Mouse (Mus musculus): ENCODE results near the gene Myh4. TPM values are rescaled to one million over a fixed set of nuclear protein-coding genes. Genes with fewer than 3 reads are reported as not detected.

The Myh4 gene
- not detected in 2 replicates for polyA plus RNA-seq (2015; fragmentation: Nextera tagmentation; extraction: Ambion mirVana)

DNA sequence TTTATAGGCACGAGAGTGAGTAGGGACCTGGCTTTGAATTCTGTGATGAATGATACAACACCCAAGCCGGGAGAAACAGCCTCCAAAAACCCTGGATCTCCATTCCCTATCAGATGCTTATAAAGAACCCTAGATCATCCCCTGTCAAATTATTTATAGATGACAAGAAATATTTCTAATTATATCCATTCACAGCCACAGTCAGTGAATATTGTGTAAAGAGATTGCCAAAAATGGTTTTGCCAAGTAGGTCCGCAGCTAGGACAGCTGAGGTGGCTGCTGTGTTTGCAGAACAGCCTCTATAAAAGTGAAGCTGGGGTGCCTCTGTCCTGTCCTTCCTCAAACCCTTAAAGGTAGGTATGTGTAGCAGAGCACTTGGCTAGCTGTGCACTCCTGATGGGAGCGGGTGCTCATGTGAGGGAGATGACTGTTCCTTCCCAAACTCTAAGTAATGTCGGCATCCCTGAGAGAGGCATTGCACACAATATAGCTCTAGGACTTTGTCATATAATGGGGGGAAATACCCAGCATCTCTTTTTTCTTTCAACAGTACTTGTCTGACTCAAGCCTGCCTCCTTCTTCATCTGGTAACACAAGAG lies at the start of gene Myh4:
Myh4 (plus strand) TSS at position 549 of the 599 bp plus-strand sequence.
- Histone ChIP-seq H3K4me3 (no peak within 1 kb of the TSS), H3K9me3 (no peaks in the 10 kb centered on the region), H3K9ac (no peak within 1 kb of the TSS), H3K4me2 (no peak within 1 kb of the TSS), H3K36me3 (no peaks in the 10 kb centered on the region), H3K4me1 (replicated peaks) (no peaks in the 10 kb centered on the region), H3K27ac (replicated peaks) (no peak within 1 kb of the TSS), H3K27me3 (no peaks in the 10 kb centered on the region)
- WGBS = 74% methylated on average over 5 of the region's 5 CpGs
- no peak for ATAC-seq (ENCODE audit: low read depth)

DNA sequence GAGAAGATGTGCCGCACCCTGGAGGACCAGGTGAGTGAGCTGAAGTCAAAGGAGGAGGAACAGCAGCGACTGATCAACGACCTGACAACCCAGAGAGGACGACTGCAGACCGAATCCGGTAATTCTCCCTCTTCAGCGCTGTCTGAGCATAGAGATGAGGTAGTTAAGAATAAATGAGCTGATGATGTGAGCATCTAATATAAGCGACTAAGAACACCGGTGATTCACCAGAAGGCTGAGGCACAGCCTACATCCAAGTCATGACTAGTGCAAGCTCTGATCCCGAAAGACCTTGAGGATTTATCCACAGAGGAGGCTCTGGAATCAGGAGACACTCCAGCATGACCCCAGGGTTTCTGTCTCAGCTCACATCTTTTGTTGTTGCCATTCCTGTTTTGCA lies 47.5 kb upstream of the Myh4 start:
- Histone ChIP-seq H3K9ac (no peak overlapping the region), H3K9me3 (no peaks in the 10 kb centered on the region), H3K4me1 (replicated peaks) (no peaks in the 10 kb centered on the region), H3K4me3 (no peak overlapping the region), H3K27ac (replicated peaks) (no peak overlapping the region), H3K4me2 (no peak overlapping the region), H3K27me3 (no peaks in the 10 kb centered on the region), H3K36me3 (no peaks in the 10 kb centered on the region)
- WGBS = 81% methylated on average over 10 of the region's 10 CpGs
- ATAC-seq (ENCODE audit: low read depth) = no peak

DNA sequence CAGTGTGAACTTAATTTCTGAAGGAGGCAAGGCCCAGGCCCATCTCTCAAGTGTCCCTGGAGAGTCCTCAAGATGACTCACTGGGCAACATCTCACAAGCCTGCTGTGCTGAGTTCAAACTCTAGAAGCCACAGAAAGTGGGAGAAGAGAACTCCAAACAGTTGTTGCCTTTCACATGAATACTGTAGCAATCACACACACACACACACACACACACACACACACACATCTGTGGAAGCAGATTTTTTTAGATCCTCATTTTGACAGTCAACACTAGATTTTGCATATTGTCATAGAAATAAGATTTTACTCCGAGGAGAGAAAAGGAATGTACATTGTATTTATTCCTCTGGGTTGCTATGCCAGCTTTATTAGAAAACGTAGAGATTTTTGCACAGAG lies 47.0 kb upstream of the Myh4 start:
- WGBS = 92% methylated on average over 2 of the region's 2 CpGs
- H3K27me3 ChIP-seq = no peaks in the 10 kb centered on the region
- no peak overlapping the region for H3K9ac ChIP-seq
- H3K9me3 ChIP-seq = no peaks in the 10 kb centered on the region
- H3K4me3 ChIP-seq = no peak overlapping the region
- no peak overlapping the region for H3K4me2 ChIP-seq
- no peak for ATAC-seq (ENCODE audit: low read depth)
- H3K27ac ChIP-seq (replicated peaks) = no peak overlapping the region
- H3K4me1 ChIP-seq (replicated peaks) = no peaks in the 10 kb centered on the region
- no peaks in the 10 kb centered on the region for H3K36me3 ChIP-seq

DNA sequence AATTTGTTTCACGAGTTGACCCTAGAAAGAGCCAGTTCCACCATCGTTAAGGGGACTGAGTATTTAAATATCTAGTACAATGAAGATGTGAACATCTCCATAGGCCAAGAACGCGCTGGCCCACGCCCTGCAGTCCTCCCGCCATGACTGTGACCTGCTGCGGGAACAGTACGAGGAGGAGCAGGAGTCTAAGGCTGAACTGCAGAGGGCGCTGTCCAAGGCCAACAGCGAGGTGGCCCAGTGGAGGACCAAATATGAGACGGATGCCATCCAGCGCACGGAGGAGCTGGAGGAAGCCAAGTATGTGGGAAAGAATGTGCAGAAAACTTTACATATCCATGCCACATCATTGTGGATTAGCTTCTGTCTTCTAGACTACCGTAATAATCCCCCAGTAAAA lies 46.3 kb upstream of the Myh4 start:
- no peak for ATAC-seq (ENCODE audit: low read depth)
- no peak overlapping the region for H3K27ac ChIP-seq (replicated peaks)
- H3K36me3 ChIP-seq = no peaks in the 10 kb centered on the region
- no peaks in the 10 kb centered on the region for H3K27me3 ChIP-seq
- 91% methylated on average over 14 of the region's 14 CpGs for WGBS
- H3K4me3 ChIP-seq = no peak overlapping the region
- H3K4me1 ChIP-seq (replicated peaks) = no peaks in the 10 kb centered on the region
- H3K9ac ChIP-seq = no peak overlapping the region
- H3K4me2 ChIP-seq = no peak overlapping the region
- no peaks in the 10 kb centered on the region for H3K9me3 ChIP-seq

DNA sequence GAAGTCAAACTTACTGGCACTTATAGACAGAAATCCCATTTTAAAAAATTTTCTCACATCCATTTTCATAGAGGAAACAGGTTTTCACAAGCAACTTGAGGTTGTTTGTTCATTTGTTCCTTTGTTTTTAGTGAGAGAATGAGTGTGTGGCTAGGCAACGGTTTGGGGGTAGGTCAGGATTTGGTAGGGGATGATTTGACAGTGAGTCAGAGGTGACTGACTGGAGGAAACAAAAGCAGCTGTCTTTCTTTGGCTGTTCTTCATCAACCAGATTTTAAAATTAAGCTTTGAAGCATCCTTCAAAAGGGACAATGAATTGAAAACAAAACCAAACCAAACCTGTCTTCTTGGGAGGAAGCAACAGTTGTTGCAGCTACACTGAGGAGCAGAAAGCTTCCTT lies 38.5 kb upstream of the Myh4 start:
- H3K4me3 ChIP-seq = no peak overlapping the region
- no peaks in the 10 kb centered on the region for H3K27me3 ChIP-seq
- H3K4me1 ChIP-seq (replicated peaks) = no peaks in the 10 kb centered on the region
- no peaks in the 10 kb centered on the region for H3K36me3 ChIP-seq
- no peak overlapping the region for H3K27ac ChIP-seq (replicated peaks)
- no peak overlapping the region for H3K9ac ChIP-seq
- no peak for ATAC-seq (ENCODE audit: low read depth)
- WGBS = 69% methylated on average over 1 of the region's 1 CpGs
- no peaks in the 10 kb centered on the region for H3K9me3 ChIP-seq
- no peak overlapping the region for H3K4me2 ChIP-seq

DNA sequence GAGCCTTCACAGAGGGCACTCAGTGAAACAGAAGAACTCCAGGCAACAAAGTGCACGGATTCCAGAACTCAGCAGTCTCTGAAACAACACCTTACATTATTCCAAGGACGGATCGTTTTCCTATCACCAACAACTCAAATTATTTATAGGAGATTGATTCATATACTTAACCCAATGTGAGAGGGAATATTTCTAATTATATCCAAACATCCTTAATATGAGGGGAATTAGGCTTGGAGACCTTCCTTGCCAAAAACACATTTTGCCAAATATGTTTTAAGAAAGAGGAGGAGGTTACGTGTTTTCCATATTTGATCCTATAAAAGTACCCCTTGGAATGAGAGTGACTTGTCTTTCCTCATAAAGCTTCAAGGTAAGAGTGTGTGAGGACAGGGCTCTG lies 38.1 kb upstream of the Myh4 start, which contains the start of gene Myh1:
Myh1 (plus strand) TSS at position 301 of the 400 bp plus-strand sequence.
- 83% methylated on average over 4 of the region's 4 CpGs for WGBS
- H3K36me3 ChIP-seq = no peaks in the 10 kb centered on the region
- H3K9ac ChIP-seq = no peak within 1 kb of the TSS
- no peaks in the 10 kb centered on the region for H3K4me1 ChIP-seq (replicated peaks)
- no peak for ATAC-seq (ENCODE audit: low read depth)
- H3K4me2 ChIP-seq = no peak within 1 kb of the TSS
- H3K4me3 ChIP-seq = no peak within 1 kb of the TSS
- no peaks in the 10 kb centered on the region for H3K9me3 ChIP-seq
- no peaks in the 10 kb centered on the region for H3K27me3 ChIP-seq
- no peak within 1 kb of the TSS for H3K27ac ChIP-seq (replicated peaks)

DNA sequence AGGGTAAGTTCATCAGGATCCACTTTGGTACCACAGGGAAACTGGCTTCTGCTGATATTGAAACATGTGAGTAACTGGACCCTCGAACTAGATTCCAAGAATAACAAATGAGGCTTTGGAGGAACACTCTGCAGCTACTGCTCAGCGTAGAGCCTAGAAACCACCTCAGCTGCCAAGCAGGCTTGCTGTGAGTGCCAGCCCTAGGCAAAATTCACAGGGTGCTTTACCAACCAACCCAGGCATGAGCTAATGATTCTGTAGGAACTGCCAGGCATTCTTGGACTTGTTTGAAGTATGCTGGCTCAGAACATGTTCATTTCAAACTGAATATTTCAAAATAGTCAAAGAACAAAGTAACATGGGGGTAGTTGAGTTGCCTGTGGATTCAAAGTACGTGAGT lies 33.1 kb upstream of the Myh4 start:
- no peak overlapping the region for H3K27ac ChIP-seq (replicated peaks)
- 81% methylated on average over 3 of the region's 3 CpGs for WGBS
- no peaks in the 10 kb centered on the region for H3K27me3 ChIP-seq
- no peaks in the 10 kb centered on the region for H3K4me1 ChIP-seq (replicated peaks)
- H3K9me3 ChIP-seq = no peaks in the 10 kb centered on the region
- ATAC-seq (ENCODE audit: low read depth) = no peak
- H3K9ac ChIP-seq = no peak overlapping the region
- no peak overlapping the region for H3K4me3 ChIP-seq
- no peak overlapping the region for H3K4me2 ChIP-seq
- H3K36me3 ChIP-seq = no peaks in the 10 kb centered on the region

DNA sequence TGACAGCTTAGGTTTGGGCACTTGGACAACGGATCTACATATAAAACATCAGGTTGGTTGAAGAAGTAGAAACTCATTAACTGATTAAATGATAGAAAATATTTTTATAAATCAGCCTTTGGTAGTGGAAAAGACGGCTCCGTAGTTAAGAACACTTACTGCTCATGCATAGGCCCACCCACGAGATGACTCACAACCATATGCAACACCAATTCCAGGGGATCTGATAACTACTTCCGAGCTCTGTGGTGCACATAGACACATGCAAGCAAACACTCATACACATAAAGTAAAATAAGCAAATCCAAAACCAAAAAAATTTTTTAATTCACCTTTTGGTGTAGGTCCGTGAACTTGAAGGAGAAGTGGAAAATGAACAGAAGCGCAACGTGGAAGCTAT lies 16.0 kb upstream of the Myh4 start:
- Histone ChIP-seq H3K36me3 (no peaks in the 10 kb centered on the region), H3K27me3 (no peaks in the 10 kb centered on the region), H3K27ac (replicated peaks) (no peak overlapping the region), H3K4me2 (no peak overlapping the region), H3K9me3 (no peaks in the 10 kb centered on the region), H3K4me3 (no peak overlapping the region), H3K4me1 (replicated peaks) (no peaks in the 10 kb centered on the region), H3K9ac (no peak overlapping the region)
- 94% methylated on average over 8 of the region's 8 CpGs for WGBS
- no peak for ATAC-seq (ENCODE audit: low read depth)

DNA sequence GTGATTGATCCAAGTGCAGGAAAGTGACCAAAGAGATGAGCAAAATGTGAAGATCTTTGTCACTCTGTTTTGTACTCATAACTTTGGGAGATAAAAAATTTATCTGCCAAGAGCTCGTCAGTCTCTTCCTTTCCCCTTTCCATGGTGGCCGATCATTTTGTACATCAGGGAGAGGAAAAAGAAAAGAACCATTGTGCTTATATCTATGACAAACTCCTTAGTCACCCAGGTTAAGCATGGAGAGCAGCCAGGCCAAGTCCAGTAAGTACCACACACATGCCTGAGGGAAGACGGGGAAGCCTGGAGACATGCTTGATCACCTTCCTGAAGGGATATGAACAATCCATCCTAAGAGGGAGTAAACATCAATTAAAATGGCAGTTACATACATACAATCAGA lies 13.4 kb upstream of the Myh4 start:
- H3K4me1 ChIP-seq (replicated peaks) = no peaks in the 10 kb centered on the region
- H3K9me3 ChIP-seq = no peaks in the 10 kb centered on the region
- no peaks in the 10 kb centered on the region for H3K27me3 ChIP-seq
- no peak overlapping the region for H3K9ac ChIP-seq
- no peak overlapping the region for H3K4me3 ChIP-seq
- no peaks in the 10 kb centered on the region for H3K36me3 ChIP-seq
- 77% methylated on average over 3 of the region's 3 CpGs for WGBS
- H3K4me2 ChIP-seq = no peak overlapping the region
- ATAC-seq (ENCODE audit: low read depth) = no peak
- H3K27ac ChIP-seq (replicated peaks) = no peak overlapping the region

DNA sequence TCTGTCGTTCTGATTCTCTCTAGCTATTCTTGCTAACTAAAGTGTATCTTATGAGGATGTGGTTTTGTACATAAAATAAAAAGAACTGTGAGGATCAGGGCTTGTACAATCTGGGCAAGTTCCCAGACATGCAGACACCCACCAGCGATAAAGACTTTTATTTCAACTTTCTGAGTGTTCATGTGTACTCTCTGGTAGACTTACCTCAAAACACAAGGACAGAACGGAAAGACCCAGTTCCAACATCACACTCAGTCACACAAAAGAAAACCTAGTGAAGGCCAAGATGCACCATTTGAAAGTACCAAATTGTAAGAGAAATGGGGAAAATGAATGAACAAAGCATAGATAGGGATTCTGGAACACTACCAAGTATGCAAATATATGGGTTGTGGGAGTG lies 9.1 kb upstream of the Myh4 start:
- no peak for ATAC-seq (ENCODE audit: low read depth)
- no peak overlapping the region for H3K4me3 ChIP-seq
- H3K4me1 ChIP-seq (replicated peaks) = no peaks in the 10 kb centered on the region
- no peaks in the 10 kb centered on the region for H3K36me3 ChIP-seq
- no peaks in the 10 kb centered on the region for H3K27me3 ChIP-seq
- 86% methylated on average over 3 of the region's 3 CpGs for WGBS
- H3K27ac ChIP-seq (replicated peaks) = no peak overlapping the region
- no peak overlapping the region for H3K4me2 ChIP-seq
- H3K9me3 ChIP-seq = no peaks in the 10 kb centered on the region
- no peak overlapping the region for H3K9ac ChIP-seq

DNA sequence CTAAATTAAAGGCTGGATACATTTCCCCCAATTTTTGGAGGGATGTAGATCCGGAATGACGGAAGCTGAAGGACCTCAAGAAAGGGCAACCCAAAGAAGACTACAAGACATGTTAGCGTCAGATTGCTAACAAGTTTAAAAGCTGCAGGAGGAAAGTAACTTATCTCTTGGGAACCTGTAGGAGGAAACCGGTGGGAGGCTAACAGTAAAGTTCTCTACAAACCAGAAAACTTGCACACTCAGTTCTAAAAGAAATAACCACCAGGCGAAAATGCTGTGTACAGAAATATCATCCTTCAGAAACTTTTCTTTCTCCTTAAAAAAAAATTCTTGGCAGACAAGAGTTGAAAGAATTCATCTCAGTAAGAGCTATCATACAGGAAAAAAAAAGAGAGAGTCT lies 8.7 kb upstream of the Myh4 start:
- no peak for ATAC-seq (ENCODE audit: low read depth)
- H3K36me3 ChIP-seq = no peaks in the 10 kb centered on the region
- no peak overlapping the region for H3K9ac ChIP-seq
- H3K27me3 ChIP-seq = no peaks in the 10 kb centered on the region
- H3K4me2 ChIP-seq = no peak overlapping the region
- WGBS = 91% methylated on average over 5 of the region's 5 CpGs
- H3K27ac ChIP-seq (replicated peaks) = no peak overlapping the region
- H3K4me3 ChIP-seq = no peak overlapping the region
- no peaks in the 10 kb centered on the region for H3K9me3 ChIP-seq
- no peaks in the 10 kb centered on the region for H3K4me1 ChIP-seq (replicated peaks)

DNA sequence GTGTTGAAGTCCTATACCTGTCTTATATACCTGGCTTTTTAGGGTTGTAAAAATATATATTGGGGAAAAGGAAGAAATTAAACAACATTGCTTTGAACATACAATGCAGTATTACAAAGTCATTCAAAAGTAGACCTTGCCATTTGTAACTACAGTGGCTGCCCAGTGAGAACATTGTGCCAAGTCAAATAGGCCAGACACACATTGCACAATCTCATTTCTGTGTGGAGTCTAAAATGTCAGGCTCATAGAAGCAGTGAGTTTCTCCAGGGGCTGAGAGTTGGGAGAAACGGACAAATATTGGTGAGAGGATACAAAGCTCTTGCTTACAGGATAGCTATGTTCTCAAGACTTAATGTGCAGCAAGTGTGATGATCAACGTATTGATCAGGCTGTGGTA lies 7.9 kb upstream of the Myh4 start:
- no peak overlapping the region for H3K4me2 ChIP-seq
- no peak overlapping the region for H3K9ac ChIP-seq
- no peak overlapping the region for H3K4me3 ChIP-seq
- no peak for ATAC-seq (ENCODE audit: low read depth)
- H3K4me1 ChIP-seq (replicated peaks) = no peaks in the 10 kb centered on the region
- WGBS = 87% methylated on average over 2 of the region's 2 CpGs
- no peaks in the 10 kb centered on the region for H3K36me3 ChIP-seq
- H3K27me3 ChIP-seq = no peaks in the 10 kb centered on the region
- no peaks in the 10 kb centered on the region for H3K9me3 ChIP-seq
- no peak overlapping the region for H3K27ac ChIP-seq (replicated peaks)

DNA sequence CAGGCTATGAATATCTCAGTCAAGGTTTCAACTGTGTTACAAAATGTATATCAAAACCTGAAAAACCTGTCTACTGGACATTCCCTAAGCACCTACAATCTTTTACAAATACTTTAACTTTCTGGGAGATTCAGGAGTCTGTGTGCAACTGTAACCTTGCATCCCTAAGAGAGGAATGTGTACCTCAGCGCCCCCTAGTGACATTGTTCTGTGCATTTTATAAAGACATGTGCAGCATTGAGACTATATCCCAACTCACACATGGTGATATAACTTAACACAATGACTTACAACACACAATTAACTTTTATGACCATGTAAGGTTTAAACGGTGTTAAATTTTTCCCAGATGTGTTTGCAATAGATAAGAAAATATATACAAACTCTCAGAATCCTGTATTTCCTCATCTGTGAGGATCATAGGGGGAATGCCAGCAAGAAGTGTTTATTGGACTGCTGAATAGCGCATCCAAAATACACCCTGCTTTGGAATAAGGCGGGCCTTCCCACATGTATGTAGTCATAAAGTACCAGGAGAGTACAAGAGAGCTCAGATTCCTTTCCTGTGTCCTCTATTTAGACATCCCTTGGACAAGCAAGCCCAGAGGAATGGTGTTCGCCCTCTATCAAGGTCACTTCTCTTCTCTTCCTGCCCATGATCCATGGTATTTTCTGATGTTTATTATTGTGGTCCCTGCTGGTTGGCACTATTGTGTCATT lies 2.0 kb upstream of the Myh4 start:
- H3K4me3 ChIP-seq = no peak overlapping the region
- no peak overlapping the region for H3K4me2 ChIP-seq
- no peak overlapping the region for H3K27ac ChIP-seq (replicated peaks)
- no peak for ATAC-seq (ENCODE audit: low read depth)
- H3K36me3 ChIP-seq = no peaks in the 10 kb centered on the region
- no peak overlapping the region for H3K9ac ChIP-seq
- no peaks in the 10 kb centered on the region for H3K9me3 ChIP-seq
- no peaks in the 10 kb centered on the region for H3K4me1 ChIP-seq (replicated peaks)
- no peaks in the 10 kb centered on the region for H3K27me3 ChIP-seq
- 64% methylated on average over 5 of the region's 5 CpGs for WGBS

Measured in neural tube, embryonic 13.5 days (tissue).